Mouse (Mus musculus) CH12.LX (cell line): ENCODE data around the gene Tmem240.
A peak's percentile ranks its signal among the peaks of the same experiment; 100 is the strongest.

Source experiments
- CTCF ChIP-seq, 2 experiments: IDR thresholded peaks in 1 of 2; conservative IDR thresholded peaks in 1 of 2; 2 replicates each; pipeline ENCODE4 v1.5.1; 2011 to 2012; ENCODE audit warnings: low read depth in 2 of 2, low read length in 2 of 2, improper control_type of control experiment in 1 of 2, inconsistent platforms in 1 of 2, mild to moderate bottlenecking in 1 of 2, moderate library complexity in 1 of 2
- E2F4 ChIP-seq: IDR thresholded peaks from 2 replicates; pipeline ENCODE4 v1.6.1; 2011; ENCODE audit warnings: low read depth, low read length, improper control_type of control experiment; ENCODE audit not compliant: insufficient replicate concordance
- EP300 ChIP-seq: IDR thresholded peaks from 2 replicates; pipeline ENCODE4 v1.6.1; 2011; ENCODE audit warnings: low read length, improper control_type of control experiment
- ETS1 ChIP-seq: conservative IDR thresholded peaks from 2 replicates; pipeline ENCODE4 v1.6.1; 2012; ENCODE audit warnings: low read depth, mild to moderate bottlenecking, inconsistent platforms, low read length, improper control_type of control experiment, moderate library complexity
- MAX ChIP-seq: IDR thresholded peaks from 2 replicates; pipeline ENCODE4 v1.6.1; 2011; ENCODE audit warnings: low read length, improper control_type of control experiment
- MAZ ChIP-seq: IDR thresholded peaks from 2 replicates; pipeline ENCODE4 v1.6.1; 2012; ENCODE audit warnings: low read depth, mild to moderate bottlenecking, inconsistent platforms, low read length, improper control_type of control experiment, moderate library complexity
- POLR2A ChIP-seq: IDR thresholded peaks from 2 replicates; pipeline ENCODE4 v1.6.1; 2011; ENCODE audit warnings: low read depth, mild to moderate bottlenecking, improper control_type of control experiment, low read length

DNA sequence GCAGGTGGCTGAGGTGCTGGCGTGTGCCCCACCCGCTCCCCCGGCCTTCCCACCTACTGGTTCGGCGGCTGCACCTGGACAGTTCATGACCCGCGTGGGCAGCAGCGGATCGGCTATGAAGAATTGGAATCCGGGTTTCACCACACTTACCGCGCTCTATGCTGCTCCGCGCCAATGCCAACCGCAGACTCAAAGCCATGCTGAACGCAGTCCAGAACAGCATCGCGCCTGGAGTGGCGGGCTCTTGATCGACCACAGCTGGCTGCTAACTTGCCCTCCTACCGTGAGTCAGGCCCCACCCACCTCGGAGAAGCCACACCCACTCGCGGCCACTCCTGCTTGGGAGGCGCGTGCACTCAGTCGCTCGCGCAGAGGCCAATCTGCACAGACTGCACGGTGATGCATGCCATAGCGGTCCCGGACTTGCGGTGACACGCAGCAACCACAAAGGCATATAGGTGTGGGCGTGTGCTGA, 39.7 kb downstream of the Tmem240 start, which contains the start of gene Vwa1:
- TF ChIP-seq CTCF (conservative IDR thresholded peaks at IDR 0.05 in 1 of 2, IDR thresholded peaks at IDR 0.05 in 1 of 2; ENCODE audit: low read depth in 2 of 2, low read length in 2 of 2) (no peak), POLR2A (peak; percentile 43; the same call in 1 of the 2 replicates), EP300 (0 out of 2 replicates have a peak, but pooled peaks have one; percentile 12), MAX (peak; percentile 71; the same call in 1 of the 2 replicates), MAZ (peak; percentile 35; the same call in 1 of the 2 replicates), E2F4 (no peak), ETS1 (no peak)
